Mouse (Mus musculus) megakaryocyte, embryonic 14.5 days (primary cell): ENCODE results near the gene Ybey. TPM values are rescaled to one million over a fixed set of nuclear protein-coding genes. Genes with fewer than 3 reads are reported as not detected.

Experiments used
- H3K27me3 ChIP-seq: replicated peaks from 2 replicates; pipeline ENCODE3; 2012; ENCODE audit warnings: inconsistent platforms
- H3K36me3 ChIP-seq: replicated peaks from 2 replicates; pipeline ENCODE3; 2012; ENCODE audit warnings: low read length, inconsistent platforms, mixed read lengths
- H3K4me1 ChIP-seq: 2 replicates; pipeline ENCODE4 v1.6.1; 2012; ENCODE audit warnings: inconsistent platforms
- H3K4me3 ChIP-seq: replicated peaks from 2 replicates; pipeline ENCODE3; 2012; ENCODE audit warnings: moderate library complexity, mild to moderate bottlenecking, inconsistent platforms
- H3K9me3 ChIP-seq: 2 replicates; pipeline ENCODE4 v1.6.1; 2012; ENCODE audit warnings: inconsistent platforms
- FLI1 ChIP-seq: IDR thresholded peaks from 2 replicates; pipeline ENCODE4 v1.6.1; 2012; ENCODE audit warnings: low read length, inconsistent platforms, mixed read lengths
- GATA1 ChIP-seq: IDR thresholded peaks from 3 replicates; pipeline ENCODE4 v1.6.1; 2012; ENCODE audit warnings: mixed read lengths, low read length, inconsistent platforms, borderline replicate concordance
- polyA plus RNA-seq: library from polyadenylated mRNA; stranded (reverse); fragments of >175 nt; gene quantifications from 2 replicates; pipeline ENCODE4 v1.2.3, GENCODE M21; 2012; ENCODE audit warnings: low replicate concordance; ENCODE audit not compliant: insufficient read depth

Gene Ybey
- polyA plus RNA-seq, 1 experiment = 0.74 TPM

DNA sequence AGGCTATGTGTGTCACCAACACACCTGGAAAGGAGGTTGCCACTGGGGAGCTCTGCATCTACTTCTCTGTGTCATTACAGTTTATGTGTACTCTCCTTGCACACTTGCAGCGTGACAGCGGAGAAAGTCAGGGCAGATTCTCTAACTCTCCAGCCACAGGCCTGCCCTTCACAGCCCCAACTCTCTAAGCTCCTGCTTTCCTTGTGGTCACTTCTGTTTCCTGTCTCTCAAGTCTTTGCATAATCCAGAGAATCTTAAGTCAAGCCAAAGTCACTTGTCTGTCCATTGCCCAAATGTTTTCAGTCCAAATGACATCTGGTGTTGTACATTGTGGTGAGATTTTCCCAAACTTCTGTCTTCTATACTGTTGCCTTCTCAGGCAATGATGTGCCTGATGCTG lies 17.4 kb upstream of the Ybey start:
- TF ChIP-seq FLI1 = no peak
- TF ChIP-seq GATA1 = no peak
- H3K36me3 ChIP-seq = peaks cover 91% of the 10 kb centered on the region
- H3K4me1 ChIP-seq = peaks cover 71% of the 10 kb centered on the region
- H3K4me3 ChIP-seq = peak overlapping the region; percentile 56
- H3K9me3 ChIP-seq = no peaks in the 10 kb centered on the region
- H3K27me3 ChIP-seq = no peaks in the 10 kb centered on the region

DNA sequence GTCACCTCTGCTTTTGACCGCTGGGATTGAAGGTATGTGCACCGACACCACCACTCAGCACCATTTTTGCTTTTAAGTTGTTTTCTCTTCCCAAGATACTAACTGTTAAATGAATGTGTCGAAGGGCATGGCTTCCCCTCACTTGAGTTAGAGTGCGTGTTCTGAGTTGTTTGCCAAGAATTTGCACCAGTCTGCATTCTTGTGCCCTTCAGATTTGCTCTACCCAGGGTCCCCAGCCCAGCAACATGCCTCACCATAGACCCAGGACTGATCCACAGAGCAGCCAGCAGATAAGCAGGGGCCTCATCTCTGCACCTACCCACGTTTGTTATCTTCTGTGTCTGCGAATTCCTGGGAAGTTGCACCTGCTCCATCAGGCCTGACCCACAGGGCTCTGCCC lies 12.6 kb upstream of the Ybey start:
- Histone ChIP-seq H3K36me3 (peaks cover 99% of the 10 kb centered on the region), H3K9me3 (no peaks in the 10 kb centered on the region), H3K4me1 (peaks cover 27% of the 10 kb centered on the region), H3K4me3 (no peak overlapping the region), H3K27me3 (no peaks in the 10 kb centered on the region)
- TF ChIP-seq GATA1 = no peak
- no peak for TF ChIP-seq FLI1

DNA sequence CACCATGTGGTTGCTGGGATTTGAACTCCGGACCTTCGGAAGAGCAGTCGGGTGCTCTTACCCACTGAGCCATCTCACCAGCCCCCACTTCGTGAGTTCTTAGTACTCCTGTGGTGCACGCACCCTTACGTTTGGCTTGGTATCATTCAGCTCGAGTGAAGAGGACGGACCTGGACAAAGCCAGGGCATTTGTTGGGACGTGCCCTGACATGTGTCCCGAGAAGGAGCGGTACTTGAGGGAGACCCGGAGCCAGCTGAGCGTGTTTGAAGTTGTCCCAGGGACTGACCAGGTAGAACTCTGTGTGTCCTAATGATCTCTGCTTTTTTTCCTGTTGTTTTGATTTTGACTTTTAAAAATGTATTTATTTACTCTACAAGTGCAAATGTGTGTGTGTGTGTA lies 11.9 kb upstream of the Ybey start:
- Histone ChIP-seq H3K36me3 (peaks cover 99% of the 10 kb centered on the region), H3K27me3 (no peaks in the 10 kb centered on the region), H3K4me1 (peaks cover 21% of the 10 kb centered on the region), H3K4me3 (no peak overlapping the region), H3K9me3 (no peaks in the 10 kb centered on the region)
- TF ChIP-seq GATA1 = no peak
- TF ChIP-seq FLI1 = no peak

DNA sequence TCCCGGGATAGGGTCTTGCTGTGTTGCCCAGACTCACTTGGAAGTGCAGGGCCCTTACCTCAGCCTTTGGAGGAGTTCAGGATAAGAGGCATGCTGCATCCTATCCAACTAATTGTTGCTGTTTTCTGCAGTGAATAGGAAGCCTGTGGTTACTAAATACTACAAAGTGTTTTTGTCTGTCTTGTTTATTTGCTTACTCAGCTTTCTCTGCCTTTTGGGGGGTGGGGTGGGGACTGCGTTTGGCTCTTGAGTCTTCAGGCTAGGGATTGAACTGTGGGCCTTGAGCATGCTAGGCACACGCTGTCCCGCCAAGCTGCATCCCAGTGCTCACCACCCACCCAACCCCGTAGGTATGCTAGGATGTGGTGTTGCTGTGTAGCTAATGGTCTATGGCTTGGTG lies 4.8 kb upstream of the Ybey start:
- H3K4me1 ChIP-seq = peaks cover 50% of the 10 kb centered on the region
- peaks cover 86% of the 10 kb centered on the region for H3K36me3 ChIP-seq
- TF ChIP-seq GATA1 (no peak), FLI1 (no peak)
- H3K4me3 ChIP-seq = peak overlapping the region; percentile 65
- H3K9me3 ChIP-seq = no peaks in the 10 kb centered on the region
- no peaks in the 10 kb centered on the region for H3K27me3 ChIP-seq

DNA sequence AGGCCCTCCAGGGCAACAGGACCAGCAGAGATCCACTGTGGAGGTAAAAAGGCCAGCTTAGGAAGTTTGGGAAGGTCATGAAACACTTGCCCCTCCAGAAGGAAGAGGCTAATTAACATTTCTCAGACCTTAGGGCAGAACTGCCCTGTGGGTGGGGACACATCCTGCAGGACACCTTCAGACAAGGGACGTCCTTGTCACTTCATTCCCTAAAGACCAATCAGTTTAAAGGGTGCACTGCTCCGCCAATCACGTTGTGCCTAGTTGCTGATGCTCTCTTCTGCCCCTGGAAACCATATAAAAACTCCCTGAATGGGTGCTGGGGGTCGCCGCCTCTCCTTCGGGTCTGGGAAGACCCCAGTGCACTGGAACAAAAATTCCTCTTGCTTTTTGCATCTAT lies 6.2 kb downstream of the Ybey start:
- H3K4me3 ChIP-seq = no peak overlapping the region
- peaks cover 30% of the 10 kb centered on the region for H3K9me3 ChIP-seq
- peaks cover 2% of the 10 kb centered on the region for H3K27me3 ChIP-seq
- peaks cover 3% of the 10 kb centered on the region; the same call in 1 of the 2 replicates for H3K4me1 ChIP-seq
- peaks cover 52% of the 10 kb centered on the region for H3K36me3 ChIP-seq
- TF ChIP-seq FLI1 (no peak), GATA1 (no peak)

DNA sequence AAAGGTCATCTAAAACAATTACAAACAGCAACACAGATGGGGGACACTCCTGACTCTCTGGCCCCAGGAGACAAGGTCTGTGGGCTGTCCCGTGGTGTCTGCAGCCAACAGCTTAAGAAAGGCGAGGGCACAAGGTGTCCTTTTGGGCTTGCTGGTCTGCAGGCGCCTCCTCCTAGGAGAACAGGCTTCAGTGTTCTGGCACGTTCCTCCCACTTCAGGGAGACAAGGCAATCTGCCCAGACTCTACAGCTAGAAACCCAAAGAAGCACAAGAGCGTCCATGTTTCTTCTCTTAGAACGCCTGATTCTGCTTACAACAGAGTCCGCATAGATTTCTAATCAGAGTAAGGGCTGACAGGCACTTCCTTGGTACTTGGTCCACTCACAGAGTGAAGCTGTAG lies 6.6 kb downstream of the Ybey start:
- no peaks in the 10 kb centered on the region for H3K4me1 ChIP-seq
- peaks cover 2% of the 10 kb centered on the region for H3K27me3 ChIP-seq
- H3K4me3 ChIP-seq = no peak overlapping the region
- H3K9me3 ChIP-seq = peaks cover 32% of the 10 kb centered on the region
- H3K36me3 ChIP-seq = peaks cover 52% of the 10 kb centered on the region
- TF ChIP-seq FLI1 = no peak
- no peak for TF ChIP-seq GATA1

DNA sequence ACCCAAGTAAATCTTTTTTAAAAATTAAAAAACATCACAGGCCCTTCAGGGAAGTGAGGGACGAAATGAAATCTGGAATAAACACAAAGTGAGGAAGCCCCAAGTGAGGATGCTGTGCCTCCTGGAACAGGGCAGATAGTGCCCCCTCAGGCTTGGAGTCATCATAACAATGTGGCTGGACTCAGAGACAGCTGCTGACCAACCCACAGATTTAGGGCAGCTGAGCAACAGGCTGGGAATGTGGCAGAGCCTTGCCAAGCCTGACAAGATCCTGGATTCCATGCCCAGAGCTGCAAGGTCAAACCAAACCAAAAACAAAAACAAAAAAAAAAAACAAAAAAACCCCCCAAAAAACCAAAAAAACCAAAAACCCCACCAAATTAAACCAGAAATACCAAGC lies 7.7 kb downstream of the Ybey start:
- Histone ChIP-seq H3K36me3 (peaks cover 47% of the 10 kb centered on the region), H3K9me3 (peaks cover 32% of the 10 kb centered on the region)
- TF ChIP-seq GATA1 = no peak
- no peak for TF ChIP-seq FLI1

DNA sequence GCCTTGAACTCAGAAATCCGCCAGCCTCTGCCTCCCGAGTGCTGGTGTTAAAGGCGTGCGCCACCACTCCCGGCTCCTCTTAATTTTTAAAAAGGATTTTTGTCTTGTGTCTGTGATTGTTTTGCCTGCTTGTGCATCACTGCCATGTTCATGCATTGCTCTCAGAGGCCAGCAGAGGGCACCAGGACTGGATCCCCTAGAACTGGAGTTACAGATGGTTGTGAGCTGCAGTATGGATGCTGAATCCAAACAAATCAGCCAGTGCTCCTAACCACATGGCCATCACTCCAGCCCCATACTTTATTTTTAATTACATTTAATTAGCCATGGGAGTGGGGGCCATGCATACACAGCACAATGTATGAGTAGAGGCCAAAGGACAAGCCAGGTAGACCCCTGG lies 13.6 kb downstream of the Ybey start:
- Histone ChIP-seq H3K36me3 (peaks cover 4% of the 10 kb centered on the region), H3K27me3 (peaks cover 10% of the 10 kb centered on the region), H3K4me3 (no peak overlapping the region), H3K9me3 (peaks cover 26% of the 10 kb centered on the region), H3K4me1 (0 out of 2 replicates have a peak, but pooled peaks cover 5% of the 10 kb centered on the region)
- no peak for TF ChIP-seq GATA1
- TF ChIP-seq FLI1 = no peak

More for the DNA sequence above, 7.7 kb downstream of the Ybey start:
- Histone ChIP-seq H3K4me1 (no peaks in the 10 kb centered on the region), H3K4me3 (no peak overlapping the region), H3K27me3 (peaks cover 4% of the 10 kb centered on the region)

DNA sequence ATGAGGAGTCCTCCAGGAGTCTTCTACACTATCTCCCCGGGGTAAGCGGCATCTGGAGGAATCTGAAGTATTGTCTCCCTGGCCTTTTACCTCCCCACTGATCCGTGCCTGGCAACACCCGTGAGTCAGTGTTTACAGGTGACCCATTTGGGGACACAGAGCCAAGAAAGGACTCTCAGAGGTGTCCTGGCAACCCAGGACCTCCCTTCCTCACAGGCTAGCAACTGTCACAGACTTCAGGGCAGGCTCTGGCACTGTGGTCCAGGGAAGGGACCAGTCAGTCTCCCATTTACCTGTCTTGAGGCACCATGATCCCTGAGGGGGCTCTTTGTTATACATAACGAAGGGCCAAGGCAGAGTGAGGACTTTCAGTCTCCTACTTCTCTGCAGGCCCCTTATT lies 20.1 kb downstream of the Ybey start, which contains the start of gene 2610028H24Rik:
2610028H24Rik (plus strand) TSS at position 231 of the 400 bp plus-strand sequence.
- H3K36me3 ChIP-seq = no peaks in the 10 kb centered on the region
- no peak for TF ChIP-seq FLI1
- TF ChIP-seq GATA1 = no peak
- H3K4me1 ChIP-seq = peaks cover 46% of the 10 kb centered on the region

DNA sequence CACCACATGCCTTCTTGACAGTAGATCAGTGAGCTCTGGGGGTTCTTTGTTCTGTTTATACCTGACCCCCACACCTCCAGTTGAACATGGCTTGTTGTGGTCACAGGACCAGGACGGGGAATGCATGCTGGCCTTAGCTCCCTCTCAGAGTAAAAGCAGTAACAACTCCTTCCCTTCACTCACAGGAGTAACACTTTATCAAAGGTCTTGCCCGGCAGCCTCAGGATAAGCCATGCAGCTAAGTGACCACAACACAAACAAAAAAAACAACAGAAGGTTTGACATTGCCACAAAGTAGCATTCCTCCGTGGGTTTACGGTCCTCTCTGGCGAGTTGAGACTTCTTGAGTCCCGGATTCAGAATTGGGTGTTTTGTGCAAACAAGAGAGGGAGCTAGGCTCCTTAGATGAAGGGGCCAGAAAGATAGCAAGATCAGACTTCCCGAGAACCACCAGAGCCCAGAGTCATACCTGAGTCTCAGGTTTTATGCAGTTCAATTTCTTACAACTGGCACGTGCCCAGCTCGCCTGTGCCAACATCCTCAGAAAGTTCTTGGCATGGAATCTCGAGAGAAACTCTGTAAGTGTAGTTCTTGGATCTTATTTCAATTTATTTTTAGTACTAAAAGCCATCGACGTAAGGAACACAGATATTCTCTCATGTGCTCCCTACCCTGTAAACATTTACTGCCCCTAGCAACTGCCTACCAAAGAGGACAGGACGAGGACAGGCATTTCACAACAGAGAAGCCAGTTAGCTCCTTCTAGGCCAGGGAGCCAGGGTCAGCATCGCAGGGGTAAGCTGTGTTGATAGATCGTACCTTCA lies 21.3 kb downstream of the Ybey start:
- Histone ChIP-seq H3K27me3 (peaks cover 4% of the 10 kb centered on the region), H3K4me1 (peaks cover 56% of the 10 kb centered on the region), H3K9me3 (no peaks in the 10 kb centered on the region), H3K4me3 (no peak overlapping the region), H3K36me3 (no peaks in the 10 kb centered on the region)
- TF ChIP-seq GATA1 (no peak), FLI1 (no peak)

More for the DNA sequence above, 20.1 kb downstream of the Ybey start, which contains the start of gene 2610028H24Rik:
- no peak within 1 kb of the TSS for H3K4me3 ChIP-seq
- peaks cover 6% of the 10 kb centered on the region for H3K27me3 ChIP-seq
- H3K9me3 ChIP-seq = no peaks in the 10 kb centered on the region
